Mouse (Mus musculus) CH12F3 (cell line): ENCODE measurements around the gene Sema3c.

Source experiments
- in situ Hi-C: fragments of 300-500 bp; cut with MboI; formaldehyde crosslinking; loops from 2 replicates; pipeline ENCODE4 v1.14.3; 2020; ENCODE audit warnings: low sequenced_read_pairs

The Sema3c gene

DNA sequence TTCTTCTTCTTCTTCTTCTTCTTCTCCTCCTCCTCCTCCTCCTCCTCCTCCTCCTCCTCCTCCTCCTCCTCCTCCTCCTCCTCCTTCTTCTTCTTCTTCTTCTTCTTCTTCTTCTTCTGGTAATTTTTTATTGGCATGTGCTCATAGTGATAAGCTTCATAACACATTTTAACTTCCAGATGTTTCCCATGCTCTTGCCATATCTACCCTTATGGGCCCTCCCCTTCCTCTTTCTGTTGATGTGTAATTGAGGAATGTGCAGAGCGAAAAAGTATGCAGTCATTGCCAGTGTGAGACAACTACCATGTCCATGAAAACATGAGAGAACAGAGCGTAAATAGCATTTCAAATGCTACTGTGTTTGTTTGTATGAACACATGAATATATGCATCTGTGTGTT lies 196.2 kb downstream of the Sema3c start:
- in situ Hi-C loops: no loop called here

DNA sequence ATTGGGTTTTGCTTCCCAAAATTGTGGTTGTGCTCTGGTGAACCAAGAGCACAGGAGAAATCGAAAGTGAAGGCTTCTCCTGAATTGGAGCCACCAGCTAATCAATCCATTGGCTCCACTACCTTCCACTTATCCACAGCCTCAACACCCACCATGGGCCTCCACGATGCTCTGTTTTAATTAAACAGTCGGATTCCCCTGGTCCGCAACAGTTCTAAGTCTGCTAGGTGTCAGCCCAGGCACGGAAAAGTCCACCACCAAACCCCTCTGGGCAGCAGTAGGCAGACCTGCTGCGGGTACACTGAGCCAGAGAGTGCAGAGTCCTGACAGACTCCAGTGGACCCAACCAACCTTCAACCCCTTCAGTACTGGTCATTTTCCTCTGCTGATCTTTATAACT lies 202.5 kb downstream of the Sema3c start:
- in situ Hi-C loops: no loop called here
